Mouse (Mus musculus) NIH3T3 (cell line): ENCODE measurements around the gene Ptk7.

Experiments used
- DNase-seq: peaks from one replicate; pipeline ENCODE4 v3.0.0-alpha.2; 2012; ENCODE audit warnings: low read depth

Gene Ptk7

GRCm38 (mm10) chr17:46521174-46521573, 108.1 kb downstream of the Ptk7 start:
- no peak for DNase-seq

GRCm38 (mm10) chr17:46520385-46520979, 108.8 kb downstream of the Ptk7 start:
- no peak for DNase-seq

- no peak for DNase-seq
These were observed 109.3 kb downstream of the Ptk7 start for GRCm38 (mm10) chr17:46519971-46520370.
